Mouse (Mus musculus): ENCODE measurements around the gene 4930595D18Rik. TPM values are rescaled to one million over a fixed set of nuclear protein-coding genes. Genes with fewer than 3 reads are reported as not detected.

Gene 4930595D18Rik
- polyA plus RNA-seq, 1 experiment from 2014 or later: not detected

DNA sequence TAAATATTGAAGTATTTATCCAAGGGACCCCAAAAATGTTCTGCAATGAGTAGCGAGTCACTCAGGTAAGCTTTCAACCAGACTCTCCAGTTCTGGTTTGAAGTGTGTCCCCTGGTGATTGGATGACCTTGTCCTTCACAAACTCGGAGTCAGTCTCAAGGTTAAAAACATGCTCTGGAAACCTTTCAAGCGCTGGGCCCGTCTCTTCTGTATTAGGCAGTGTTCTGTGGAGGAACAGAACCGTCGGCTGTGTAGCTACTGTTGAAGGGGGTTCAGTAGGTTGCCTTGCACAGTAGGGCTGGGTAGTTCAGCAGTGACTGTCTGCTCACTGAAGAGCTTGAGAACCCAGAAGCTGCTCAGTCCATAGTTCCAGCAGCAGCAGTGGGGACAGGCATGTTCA is 29.6 kb downstream of the 4930595D18Rik start:
- Histone ChIP-seq H3K9me3 (ENCODE audit: control insufficient read depth) (no peaks in the 10 kb centered on the region), H3K4me3 (ENCODE audit: low read depth, low read length) (no peak overlapping the region), H3K4me2 (replicated peaks; ENCODE audit: low read depth) (no peak overlapping the region), H3K4me1 (replicated peaks; ENCODE audit: control insufficient read depth, insufficient read depth, low read length) (no peaks in the 10 kb centered on the region), H3K36me3 (ENCODE audit: control insufficient read depth, insufficient read depth) (no peaks in the 10 kb centered on the region), H3K9ac (ENCODE audit: low read depth, low read length) (no peak overlapping the region), H3K27me3 (replicated peaks; ENCODE audit: control insufficient read depth, insufficient read depth, low read length) (no peaks in the 10 kb centered on the region), H3K27ac (ENCODE audit: low read depth, low read length) (no peak overlapping the region)
- no peak for TF ChIP-seq CTCF (IDR thresholded peaks at IDR 0.05; ENCODE audit: low read depth)
- 84% methylated on average over 6 of the region's 6 CpGs for WGBS
- ATAC-seq: no peak

DNA sequence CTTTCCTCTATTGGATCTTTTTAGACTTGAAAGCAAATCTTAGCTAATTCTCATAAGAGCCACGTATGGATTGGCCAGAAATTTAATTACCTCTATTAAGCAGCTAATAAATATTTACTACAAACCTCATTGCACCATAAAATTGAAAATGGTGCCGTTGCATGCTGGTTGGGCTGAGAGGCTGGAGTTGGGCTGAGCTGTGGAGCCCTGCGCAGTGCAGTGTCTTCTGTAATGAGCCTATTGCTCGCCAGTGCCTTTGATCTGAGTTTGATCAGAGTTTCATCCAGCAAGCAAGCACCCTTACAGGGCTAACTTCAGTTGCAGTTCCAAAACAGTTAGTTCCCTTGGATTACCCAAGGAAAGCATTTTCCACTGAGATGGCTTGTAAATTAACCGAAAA is 30.3 kb downstream of the 4930595D18Rik start:
- no peaks in the 10 kb centered on the region for H3K4me1 ChIP-seq (replicated peaks; ENCODE audit: control insufficient read depth, insufficient read depth, low read length)
- ATAC-seq: no peak
- H3K36me3 ChIP-seq (ENCODE audit: control insufficient read depth, insufficient read depth): no peaks in the 10 kb centered on the region
- H3K27me3 ChIP-seq (replicated peaks; ENCODE audit: control insufficient read depth, insufficient read depth, low read length): no peaks in the 10 kb centered on the region
- H3K9ac ChIP-seq (ENCODE audit: low read depth, low read length): no peak overlapping the region
- TF ChIP-seq CTCF (IDR thresholded peaks at IDR 0.05; ENCODE audit: low read depth): no peak
- 60% methylated on average over 5 of the region's 5 CpGs for WGBS
- H3K9me3 ChIP-seq (ENCODE audit: control insufficient read depth): no peaks in the 10 kb centered on the region
- no peak overlapping the region for H3K4me3 ChIP-seq (ENCODE audit: low read depth, low read length)
- H3K27ac ChIP-seq (ENCODE audit: low read depth, low read length): no peak overlapping the region
- no peak overlapping the region for H3K4me2 ChIP-seq (replicated peaks; ENCODE audit: low read depth)

- H3K4me2 ChIP-seq (replicated peaks; ENCODE audit: low read depth): no peak overlapping the region
- H3K9ac ChIP-seq (ENCODE audit: low read depth, low read length): no peak overlapping the region
- no peak overlapping the region for H3K4me3 ChIP-seq (ENCODE audit: low read depth, low read length)
- ATAC-seq: no peak
- 66% methylated on average over 7 of the region's 7 CpGs for WGBS
- no peaks in the 10 kb centered on the region for H3K36me3 ChIP-seq (ENCODE audit: control insufficient read depth, insufficient read depth)
- no peaks in the 10 kb centered on the region for H3K4me1 ChIP-seq (replicated peaks; ENCODE audit: control insufficient read depth, insufficient read depth, low read length)
- no peak for TF ChIP-seq CTCF (IDR thresholded peaks at IDR 0.05; ENCODE audit: low read depth)
- no peaks in the 10 kb centered on the region for H3K27me3 ChIP-seq (replicated peaks; ENCODE audit: control insufficient read depth, insufficient read depth, low read length)
- no peaks in the 10 kb centered on the region for H3K9me3 ChIP-seq (ENCODE audit: control insufficient read depth)
- no peak overlapping the region for H3K27ac ChIP-seq (ENCODE audit: low read depth, low read length)
These were observed 31.1 kb downstream of the 4930595D18Rik start for GRCm38 (mm10) chr12:111152981-111153710.

- Histone ChIP-seq H3K27me3 (replicated peaks; ENCODE audit: control insufficient read depth, insufficient read depth, low read length) (no peaks in the 10 kb centered on the region), H3K36me3 (ENCODE audit: control insufficient read depth, insufficient read depth) (no peaks in the 10 kb centered on the region), H3K4me2 (replicated peaks; ENCODE audit: low read depth) (no peak overlapping the region), H3K4me1 (replicated peaks; ENCODE audit: control insufficient read depth, insufficient read depth, low read length) (no peaks in the 10 kb centered on the region), H3K9me3 (ENCODE audit: control insufficient read depth) (no peaks in the 10 kb centered on the region), H3K4me3 (ENCODE audit: low read depth, low read length) (no peak overlapping the region), H3K9ac (ENCODE audit: low read depth, low read length) (no peak overlapping the region), H3K27ac (ENCODE audit: low read depth, low read length) (no peak overlapping the region)
- no peak for ATAC-seq
- WGBS: 84% methylated on average over 6 of the region's 6 CpGs
- TF ChIP-seq CTCF (IDR thresholded peaks at IDR 0.05; ENCODE audit: low read depth): no peak
These were observed 31.7 kb downstream of the 4930595D18Rik start for GRCm38 (mm10) chr12:111152579-111152978.

DNA sequence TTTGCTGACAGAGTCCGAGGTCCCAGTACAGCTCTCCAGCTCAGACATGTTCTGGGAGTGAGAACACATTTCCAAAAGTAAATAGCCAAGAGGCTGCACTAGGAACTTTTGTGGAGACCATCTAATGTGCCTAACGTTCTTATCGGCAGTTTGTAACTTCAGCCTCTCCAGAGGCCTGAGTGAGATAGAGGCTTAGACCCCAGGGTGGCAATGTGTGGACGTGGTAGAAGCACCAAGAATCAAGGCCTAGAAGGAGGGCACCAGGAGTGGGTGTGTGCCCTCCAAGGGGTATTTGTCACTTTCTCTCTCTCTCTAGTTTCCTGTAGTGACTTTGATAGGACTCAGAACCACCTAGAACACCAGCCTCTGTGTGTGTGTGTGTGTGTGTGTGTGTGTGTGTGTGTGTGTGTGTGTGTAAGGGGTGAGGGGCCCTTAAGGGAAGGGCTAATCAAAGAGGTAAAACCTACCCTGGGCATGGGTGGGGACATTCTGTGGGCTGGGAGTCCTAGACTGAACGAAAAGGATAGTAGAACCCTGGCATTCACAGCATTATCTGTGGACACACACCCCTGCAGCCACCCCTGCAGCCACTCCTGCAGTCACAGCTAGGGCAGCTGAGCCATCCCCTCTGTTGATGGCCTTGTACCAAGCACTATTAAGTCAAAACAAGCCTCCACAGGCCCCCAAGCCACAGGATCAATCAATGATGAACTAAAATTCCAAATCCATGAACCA is 32.7 kb downstream of the 4930595D18Rik start:
- no peak for TF ChIP-seq CTCF (IDR thresholded peaks at IDR 0.05; ENCODE audit: low read depth)
- H3K27me3 ChIP-seq (replicated peaks; ENCODE audit: control insufficient read depth, insufficient read depth, low read length): no peaks in the 10 kb centered on the region
- H3K4me3 ChIP-seq (ENCODE audit: low read depth, low read length): no peak overlapping the region
- H3K27ac ChIP-seq (ENCODE audit: low read depth, low read length): no peak overlapping the region
- no peak overlapping the region for H3K4me2 ChIP-seq (replicated peaks; ENCODE audit: low read depth)
- WGBS: 85% methylated on average over 5 of the region's 5 CpGs
- no peaks in the 10 kb centered on the region for H3K36me3 ChIP-seq (ENCODE audit: control insufficient read depth, insufficient read depth)
- H3K9me3 ChIP-seq (ENCODE audit: control insufficient read depth): no peaks in the 10 kb centered on the region
- no peak for ATAC-seq
- H3K4me1 ChIP-seq (replicated peaks; ENCODE audit: control insufficient read depth, insufficient read depth, low read length): no peaks in the 10 kb centered on the region
- no peak overlapping the region for H3K9ac ChIP-seq (ENCODE audit: low read depth, low read length)

DNA sequence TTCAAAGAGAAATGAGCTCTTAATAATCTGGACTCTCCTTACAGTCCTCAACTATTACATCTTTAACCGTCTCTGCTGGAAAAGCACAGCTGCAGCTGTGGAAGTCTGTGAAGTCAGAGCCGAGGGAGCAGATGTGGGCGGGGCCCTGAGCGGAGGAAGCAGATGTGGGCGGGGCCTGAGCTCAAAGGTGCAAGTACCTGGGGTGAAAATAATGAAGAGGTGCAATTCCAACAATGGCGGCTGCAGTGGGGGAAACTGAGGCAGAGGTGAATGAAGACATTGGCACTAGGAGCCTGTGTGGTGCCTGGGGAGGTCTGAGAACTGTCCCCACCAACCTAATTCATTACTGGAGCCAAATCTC is 34.1 kb downstream of the 4930595D18Rik start:
- H3K27ac ChIP-seq (ENCODE audit: low read depth, low read length): no peak overlapping the region
- no peaks in the 10 kb centered on the region for H3K36me3 ChIP-seq (ENCODE audit: control insufficient read depth, insufficient read depth)
- peak overlapping the region; percentile 22 for H3K4me2 ChIP-seq (replicated peaks; ENCODE audit: low read depth)
- no peak for TF ChIP-seq CTCF (IDR thresholded peaks at IDR 0.05; ENCODE audit: low read depth)
- H3K4me1 ChIP-seq (replicated peaks; ENCODE audit: control insufficient read depth, insufficient read depth, low read length): no peaks in the 10 kb centered on the region
- H3K4me3 ChIP-seq (ENCODE audit: low read depth, low read length): no peak overlapping the region
- no peak overlapping the region for H3K9ac ChIP-seq (ENCODE audit: low read depth, low read length)
- 3% methylated on average over 6 of the region's 6 CpGs for WGBS
- H3K27me3 ChIP-seq (replicated peaks; ENCODE audit: control insufficient read depth, insufficient read depth, low read length): no peaks in the 10 kb centered on the region
- no peaks in the 10 kb centered on the region for H3K9me3 ChIP-seq (ENCODE audit: control insufficient read depth)
- peak; percentile 58 for ATAC-seq

All from intestine, postnatal 0 days (tissue).